Mouse (Mus musculus): ENCODE results near the gene Upk1b. TPM values are rescaled to one million over a fixed set of nuclear protein-coding genes. Genes with fewer than 3 reads are reported as not detected.

The Upk1b gene
- polyA plus RNA-seq, 1 experiment from 2014 or later: 127 TPM

DNA sequence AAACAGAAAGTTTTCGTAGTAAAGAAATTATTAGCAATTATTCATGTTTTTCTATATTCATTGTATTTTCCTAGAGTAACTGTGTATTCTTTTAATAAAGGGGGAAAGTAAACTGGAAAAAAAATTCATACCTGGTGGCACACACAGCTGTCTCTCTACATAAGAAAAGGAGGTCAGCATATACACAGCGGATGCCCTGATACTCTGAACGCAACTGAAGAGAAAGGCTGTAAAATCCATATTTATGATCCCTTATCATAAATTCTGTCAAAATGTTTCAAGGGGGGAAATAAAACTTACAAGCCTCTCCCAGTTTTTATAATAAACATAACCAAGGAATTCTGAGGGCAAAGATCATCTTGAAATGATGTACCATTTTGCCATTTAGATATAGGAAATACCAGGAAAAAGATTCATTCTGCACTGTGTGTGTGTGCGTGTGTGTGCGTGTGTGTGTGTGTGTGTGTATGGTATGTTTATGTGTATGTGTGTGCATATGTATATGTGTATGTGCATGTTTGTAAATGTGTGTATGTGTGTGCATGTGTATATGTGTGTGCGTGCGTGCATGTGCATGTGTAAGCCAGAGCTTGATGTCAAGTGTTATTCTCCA, 19.1 kb downstream of the Upk1b start:
- H3K9me3 ChIP-seq: no peaks in the 10 kb centered on the region
- no peak for ATAC-seq (ENCODE audit: insufficient number of reproducible peaks, low FRiP score, low TSS enrichment, low read depth)
- H3K27ac ChIP-seq: no peak overlapping the region
- 92% methylated on average over 7 of the region's 7 CpGs for WGBS
- H3K36me3 ChIP-seq: no peaks in the 10 kb centered on the region
- H3K4me3 ChIP-seq: no peak overlapping the region
- no peaks in the 10 kb centered on the region for H3K27me3 ChIP-seq
- no peak overlapping the region for H3K9ac ChIP-seq
- H3K4me1 ChIP-seq: no peaks in the 10 kb centered on the region
- H3K4me2 ChIP-seq: no peak overlapping the region

DNA sequence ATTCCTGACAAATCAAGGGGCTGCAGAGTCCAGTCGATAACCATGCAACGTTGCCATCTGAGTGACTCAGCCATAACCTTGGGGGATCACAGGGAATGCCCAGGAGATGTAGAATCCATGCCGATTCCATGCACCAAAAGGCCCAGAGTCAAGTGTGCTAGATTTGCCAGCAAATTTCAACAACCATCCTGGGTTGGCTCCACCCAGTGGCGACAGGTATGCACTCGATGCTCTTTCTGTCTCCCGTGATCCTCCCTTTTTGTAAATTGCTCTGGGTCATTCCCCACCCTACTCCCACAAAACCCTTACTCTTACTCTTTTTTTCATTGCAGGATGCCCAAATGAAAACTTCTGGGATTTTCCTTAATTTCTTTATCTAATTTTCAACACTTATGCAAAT, 23.8 kb downstream of the Upk1b start:
- H3K9ac ChIP-seq: no peak overlapping the region
- H3K9me3 ChIP-seq: no peaks in the 10 kb centered on the region
- no peak overlapping the region for H3K27ac ChIP-seq
- H3K4me1 ChIP-seq: peaks cover 12% of the 10 kb centered on the region
- no peaks in the 10 kb centered on the region for H3K27me3 ChIP-seq
- 55% methylated on average over 6 of the region's 6 CpGs for WGBS
- no peak for ATAC-seq (ENCODE audit: insufficient number of reproducible peaks, low FRiP score, low TSS enrichment, low read depth)
- H3K4me2 ChIP-seq: no peak overlapping the region
- H3K36me3 ChIP-seq: no peaks in the 10 kb centered on the region
- no peak overlapping the region for H3K4me3 ChIP-seq

DNA sequence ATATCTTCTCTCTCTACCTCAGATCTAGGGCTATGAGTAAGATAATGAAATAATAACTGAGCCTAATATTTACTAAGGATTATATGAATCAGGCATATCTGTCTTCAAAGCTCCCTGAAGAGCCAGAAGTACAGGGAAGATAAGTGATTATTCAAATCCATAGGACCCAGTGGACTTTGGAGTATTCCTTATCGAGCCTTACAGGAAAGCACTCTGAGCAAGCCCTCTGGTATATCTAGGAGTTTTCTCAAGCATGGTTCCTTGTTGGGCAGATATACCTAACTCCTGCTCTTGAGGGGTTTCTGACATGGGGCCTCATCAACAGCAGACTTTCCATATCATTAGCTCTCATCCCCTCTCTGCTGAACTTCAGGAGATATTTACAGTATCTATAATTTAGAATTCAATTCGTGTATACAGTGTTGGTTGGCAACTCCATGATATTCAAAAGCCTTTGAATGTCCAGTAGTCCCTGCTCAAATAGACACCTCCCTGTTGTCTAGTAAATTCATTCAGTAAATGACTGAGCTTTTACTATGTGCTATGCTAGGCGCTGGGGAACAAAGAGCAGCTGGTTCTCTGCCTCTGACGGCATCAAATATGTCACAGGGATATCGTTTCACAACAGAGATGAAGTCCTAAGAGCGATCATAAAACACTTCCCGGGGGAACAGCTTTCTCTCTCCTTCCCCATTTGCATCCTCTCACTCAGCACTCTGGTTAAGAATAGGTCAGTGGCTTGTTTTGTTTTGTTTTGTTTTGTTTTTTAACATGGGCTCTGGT, 25.0 kb downstream of the Upk1b start:
- Histone ChIP-seq H3K27me3 (no peaks in the 10 kb centered on the region), H3K36me3 (no peaks in the 10 kb centered on the region), H3K27ac (no peak overlapping the region), H3K4me1 (peaks cover 12% of the 10 kb centered on the region), H3K4me3 (no peak overlapping the region), H3K4me2 (no peak overlapping the region), H3K9ac (no peak overlapping the region), H3K9me3 (no peaks in the 10 kb centered on the region)
- WGBS: 44% methylated on average over 7 of the region's 7 CpGs
- ATAC-seq (ENCODE audit: insufficient number of reproducible peaks, low FRiP score, low TSS enrichment, low read depth): no peak

DNA sequence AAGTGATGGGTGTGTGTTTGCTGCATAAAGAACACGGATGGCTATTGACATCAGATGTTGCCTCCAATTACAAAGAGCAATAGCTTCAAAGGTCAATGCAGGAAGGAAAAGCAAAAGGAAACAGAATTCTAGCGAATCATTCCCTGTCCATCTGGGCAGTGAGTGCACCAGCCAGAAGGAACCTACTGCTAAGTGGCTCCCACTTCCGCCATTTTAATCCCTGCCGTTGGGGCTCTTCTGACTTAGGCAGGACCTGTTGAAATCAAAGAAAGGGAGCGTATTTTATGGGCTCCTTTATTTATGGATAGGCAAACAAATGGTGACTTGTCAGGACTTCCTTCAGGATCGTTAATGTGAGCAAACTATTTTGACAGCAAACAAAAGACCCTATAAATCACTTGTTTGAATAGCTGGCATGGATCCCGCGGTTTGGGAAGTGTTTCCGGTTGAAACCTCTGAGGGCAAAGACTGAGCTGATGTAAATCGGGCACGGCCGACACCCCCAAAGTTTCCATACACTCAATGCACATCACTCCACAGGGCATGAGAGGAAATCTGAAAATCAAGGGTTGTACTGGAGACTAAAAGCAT, 27.1 kb downstream of the Upk1b start:
- Histone ChIP-seq H3K4me3 (no peak overlapping the region), H3K4me1 (peaks cover 12% of the 10 kb centered on the region), H3K27me3 (no peaks in the 10 kb centered on the region), H3K27ac (no peak overlapping the region), H3K9ac (no peak overlapping the region), H3K4me2 (0 out of 2 replicates have a peak overlapping the region, but pooled peaks have one; percentile 0), H3K36me3 (peaks cover 12% of the 10 kb centered on the region), H3K9me3 (no peaks in the 10 kb centered on the region)
- ATAC-seq (ENCODE audit: insufficient number of reproducible peaks, low FRiP score, low TSS enrichment, low read depth): no peak
- 27% methylated on average over 12 of the region's 12 CpGs for WGBS

DNA sequence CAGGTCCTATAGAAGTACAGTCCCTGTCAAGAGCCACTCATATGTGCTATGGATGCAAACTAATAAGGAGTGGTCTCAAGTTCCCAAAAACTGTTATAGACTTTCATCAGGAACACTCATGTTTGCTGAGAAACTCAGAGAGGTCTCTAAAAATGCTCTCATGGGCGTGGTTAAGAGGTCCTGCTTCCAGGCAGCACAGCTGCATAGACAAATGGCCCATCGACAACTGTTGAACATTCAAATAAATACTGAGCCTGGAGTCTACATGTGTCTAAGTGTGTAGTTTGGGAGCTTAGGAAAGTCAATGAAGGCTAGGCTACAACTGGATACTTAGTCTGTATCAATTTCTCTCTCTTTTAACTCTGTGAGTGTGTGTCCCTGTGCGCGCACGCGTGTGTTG, 29.0 kb downstream of the Upk1b start:
- H3K4me3 ChIP-seq: no peak overlapping the region
- no peak overlapping the region for H3K4me2 ChIP-seq
- peaks cover 12% of the 10 kb centered on the region for H3K4me1 ChIP-seq
- H3K27ac ChIP-seq: no peak overlapping the region
- 92% methylated on average over 6 of the region's 6 CpGs for WGBS
- ATAC-seq (ENCODE audit: insufficient number of reproducible peaks, low FRiP score, low TSS enrichment, low read depth): no peak
- H3K9ac ChIP-seq: no peak overlapping the region
- peaks cover 24% of the 10 kb centered on the region for H3K36me3 ChIP-seq
- no peaks in the 10 kb centered on the region for H3K9me3 ChIP-seq
- no peaks in the 10 kb centered on the region for H3K27me3 ChIP-seq

DNA sequence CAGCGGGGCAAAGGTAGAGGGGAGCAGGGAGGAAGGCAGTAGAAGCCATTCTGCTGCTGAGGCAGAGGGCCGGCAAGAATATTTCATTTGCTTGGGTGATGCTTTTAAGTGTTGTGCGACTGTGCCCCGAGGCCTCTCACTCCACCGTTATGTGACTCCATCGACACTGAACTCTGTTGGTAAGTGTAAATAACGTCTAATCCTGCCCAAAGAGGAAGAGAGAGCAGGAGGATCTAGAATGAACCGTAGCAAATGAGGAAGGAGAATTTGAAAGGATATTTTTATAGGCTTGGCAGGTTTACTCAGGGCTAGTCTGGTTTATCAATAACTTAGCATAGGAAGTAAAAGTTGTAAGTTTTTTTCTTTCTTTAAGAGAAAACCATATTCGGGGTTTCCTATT, 30.6 kb downstream of the Upk1b start:
- Histone ChIP-seq H3K4me1 (peaks cover 12% of the 10 kb centered on the region), H3K9ac (no peak overlapping the region), H3K36me3 (peaks cover 30% of the 10 kb centered on the region), H3K4me2 (no peak overlapping the region), H3K9me3 (no peaks in the 10 kb centered on the region), H3K27ac (no peak overlapping the region), H3K27me3 (no peaks in the 10 kb centered on the region), H3K4me3 (no peak overlapping the region)
- ATAC-seq (ENCODE audit: insufficient number of reproducible peaks, low FRiP score, low TSS enrichment, low read depth): no peak
- WGBS: 70% methylated on average over 9 of the region's 9 CpGs

DNA sequence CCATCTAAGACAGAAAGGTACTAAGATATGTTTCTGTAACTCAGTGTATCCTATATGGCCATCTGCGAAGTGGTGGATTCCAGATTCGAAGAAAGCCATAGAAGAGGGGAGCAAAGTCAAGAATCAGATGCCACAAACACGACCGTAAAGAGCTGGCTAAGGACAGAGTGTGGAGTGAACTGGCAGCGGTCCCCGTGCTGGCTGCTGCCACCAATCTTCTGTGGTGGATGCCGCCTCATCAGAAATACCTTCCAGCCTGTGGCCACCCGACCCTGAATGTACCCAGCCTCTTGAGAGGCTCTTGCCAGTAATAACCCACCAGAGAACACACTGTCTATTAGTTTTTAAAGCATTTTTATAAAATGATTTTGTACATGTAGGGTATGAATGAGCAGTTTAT, 31.7 kb downstream of the Upk1b start:
- Histone ChIP-seq H3K9me3 (no peaks in the 10 kb centered on the region), H3K9ac (no peak overlapping the region), H3K27me3 (no peaks in the 10 kb centered on the region), H3K27ac (no peak overlapping the region), H3K4me1 (peaks cover 12% of the 10 kb centered on the region), H3K4me2 (no peak overlapping the region), H3K36me3 (peaks cover 32% of the 10 kb centered on the region), H3K4me3 (no peak overlapping the region)
- 89% methylated on average over 8 of the region's 8 CpGs for WGBS
- ATAC-seq (ENCODE audit: insufficient number of reproducible peaks, low FRiP score, low TSS enrichment, low read depth): no peak

DNA sequence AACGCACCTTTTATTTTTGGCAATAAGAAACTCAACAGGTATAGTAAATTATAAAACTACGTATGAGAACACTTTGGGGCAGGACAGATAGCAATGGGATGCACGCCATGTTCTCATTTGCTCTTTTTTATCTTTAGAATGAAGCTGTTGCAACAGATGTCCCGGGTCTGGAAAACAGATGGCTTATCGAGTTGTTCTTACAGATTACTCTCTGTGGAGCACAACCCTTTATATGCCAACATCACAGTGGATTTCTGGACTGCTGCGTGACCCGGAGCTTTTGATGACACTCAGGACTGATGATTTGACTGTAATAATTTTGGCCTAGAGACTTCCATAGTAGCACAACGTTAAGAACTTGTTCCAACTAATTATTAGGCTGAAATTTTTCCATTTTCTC, 32.4 kb downstream of the Upk1b start:
- no peak overlapping the region for H3K4me3 ChIP-seq

DNA sequence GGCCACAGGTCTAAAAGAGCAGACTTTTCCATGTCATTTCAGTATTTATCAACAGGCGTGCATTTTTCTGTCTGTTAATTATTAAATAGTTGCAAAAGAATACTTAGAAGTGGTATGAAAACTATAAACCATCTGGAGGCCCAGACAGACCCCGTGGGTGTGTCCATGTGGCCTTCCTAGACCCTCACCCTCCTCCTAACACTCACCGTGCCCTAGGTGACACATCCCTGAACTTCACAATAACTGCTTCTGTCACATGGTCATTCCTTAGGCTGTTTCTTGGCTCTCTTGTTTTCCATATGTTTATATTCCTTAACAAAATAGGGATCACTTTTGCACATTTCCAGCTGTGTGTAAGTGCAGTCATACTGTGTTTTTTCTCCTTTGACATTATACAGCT, 33.5 kb downstream of the Upk1b start:
- H3K4me3 ChIP-seq: no peak overlapping the region
- no peak for ATAC-seq (ENCODE audit: insufficient number of reproducible peaks, low FRiP score, low TSS enrichment, low read depth)
- no peaks in the 10 kb centered on the region for H3K27me3 ChIP-seq
- H3K9ac ChIP-seq: no peak overlapping the region
- WGBS: 69% methylated on average over 3 of the region's 3 CpGs
- H3K4me2 ChIP-seq: no peak overlapping the region
- no peaks in the 10 kb centered on the region for H3K4me1 ChIP-seq
- peaks cover 44% of the 10 kb centered on the region for H3K36me3 ChIP-seq
- no peak overlapping the region for H3K27ac ChIP-seq
- H3K9me3 ChIP-seq: no peaks in the 10 kb centered on the region

More for the DNA sequence above, 32.4 kb downstream of the Upk1b start:
- no peak overlapping the region for H3K27ac ChIP-seq
- no peak for ATAC-seq (ENCODE audit: insufficient number of reproducible peaks, low FRiP score, low TSS enrichment, low read depth)
- no peaks in the 10 kb centered on the region for H3K9me3 ChIP-seq
- H3K4me2 ChIP-seq: no peak overlapping the region
- peaks cover 9% of the 10 kb centered on the region for H3K4me1 ChIP-seq
- H3K9ac ChIP-seq: no peak overlapping the region
- no peaks in the 10 kb centered on the region for H3K27me3 ChIP-seq
- H3K36me3 ChIP-seq: peaks cover 36% of the 10 kb centered on the region
- WGBS: 75% methylated on average over 8 of the region's 8 CpGs

DNA sequence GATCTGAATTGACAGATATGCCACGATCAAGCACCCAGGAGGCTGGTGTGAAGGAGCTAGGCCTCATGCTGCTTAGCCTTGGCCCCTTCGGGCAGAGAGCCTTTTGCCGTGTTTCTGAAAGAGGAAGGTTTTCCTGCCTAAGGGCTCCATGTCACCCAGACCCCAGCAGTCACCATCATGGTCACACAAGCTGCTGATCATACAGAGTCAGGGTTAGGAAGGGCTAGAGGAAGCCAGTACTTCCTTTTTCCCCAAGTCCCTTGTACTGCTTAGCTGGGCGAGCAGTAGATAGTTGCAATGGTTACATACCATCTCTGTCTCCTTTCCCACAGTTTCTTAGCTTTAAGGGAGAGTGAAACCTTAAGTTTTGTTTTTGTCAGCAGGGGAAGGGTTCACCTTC, 36.6 kb downstream of the Upk1b start:
- no peak for ATAC-seq (ENCODE audit: insufficient number of reproducible peaks, low FRiP score, low TSS enrichment, low read depth)
- no peak overlapping the region for H3K27ac ChIP-seq
- H3K4me1 ChIP-seq: no peaks in the 10 kb centered on the region
- H3K36me3 ChIP-seq: peaks cover 51% of the 10 kb centered on the region
- H3K4me2 ChIP-seq: no peak overlapping the region
- WGBS: 80% methylated on average over 4 of the region's 4 CpGs
- H3K9me3 ChIP-seq: no peaks in the 10 kb centered on the region
- H3K4me3 ChIP-seq: no peak overlapping the region
- H3K9ac ChIP-seq: no peak overlapping the region
- H3K27me3 ChIP-seq: no peaks in the 10 kb centered on the region

DNA sequence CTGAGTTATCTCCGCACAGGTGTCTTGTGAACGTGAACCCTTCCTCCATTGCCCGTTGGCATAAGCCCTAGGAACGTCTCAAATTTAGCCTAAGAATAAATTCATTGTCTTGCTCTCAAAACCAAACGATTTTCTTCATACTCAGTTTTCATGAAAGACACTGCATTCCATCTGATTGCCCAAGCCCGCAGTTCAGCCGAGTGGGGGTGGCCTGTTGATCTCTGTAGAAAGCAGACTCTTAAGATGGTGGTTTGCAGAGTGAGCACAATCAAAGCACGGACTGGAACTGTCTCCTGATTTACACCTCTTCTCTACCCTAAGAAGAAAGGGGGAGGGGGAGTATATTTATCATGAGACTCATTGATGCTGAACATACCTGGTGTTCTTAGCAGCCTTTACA, 37.7 kb downstream of the Upk1b start:
- H3K4me3 ChIP-seq: no peak overlapping the region
- no peak overlapping the region for H3K27ac ChIP-seq
- H3K9me3 ChIP-seq: no peaks in the 10 kb centered on the region
- no peaks in the 10 kb centered on the region for H3K27me3 ChIP-seq
- 86% methylated on average over 8 of the region's 8 CpGs for WGBS
- no peak overlapping the region for H3K9ac ChIP-seq
- H3K36me3 ChIP-seq: peaks cover 52% of the 10 kb centered on the region
- H3K4me1 ChIP-seq: no peaks in the 10 kb centered on the region
- H3K4me2 ChIP-seq: no peak overlapping the region
- no peak for ATAC-seq (ENCODE audit: insufficient number of reproducible peaks, low FRiP score, low TSS enrichment, low read depth)

DNA sequence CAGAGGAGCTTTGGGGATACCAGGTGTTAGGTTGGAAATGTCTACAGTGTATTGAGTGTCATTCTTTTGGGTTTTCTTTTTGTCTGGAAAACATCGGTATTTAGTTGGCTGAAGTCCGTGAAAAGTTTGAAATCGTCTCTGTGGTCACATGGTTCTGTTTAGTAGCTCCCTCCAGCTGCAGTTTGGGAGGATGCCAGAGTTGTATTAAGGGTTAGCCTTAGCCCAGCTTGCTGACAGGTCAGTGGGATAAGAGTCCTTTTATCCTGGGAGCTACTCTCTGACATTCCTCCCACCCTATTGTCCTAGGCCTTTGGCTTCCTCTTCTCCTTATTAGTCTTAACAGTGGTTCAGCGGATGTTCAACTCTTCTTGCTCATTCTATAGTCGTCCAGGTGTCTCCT, 38.2 kb downstream of the Upk1b start:
- H3K9me3 ChIP-seq: no peaks in the 10 kb centered on the region
- no peak overlapping the region for H3K27ac ChIP-seq
- H3K4me2 ChIP-seq: no peak overlapping the region
- H3K4me3 ChIP-seq: no peak overlapping the region
- no peaks in the 10 kb centered on the region for H3K4me1 ChIP-seq
- H3K27me3 ChIP-seq: no peaks in the 10 kb centered on the region
- 60% methylated on average over 5 of the region's 5 CpGs for WGBS
- peaks cover 47% of the 10 kb centered on the region for H3K36me3 ChIP-seq
- no peak overlapping the region for H3K9ac ChIP-seq
- no peak for ATAC-seq (ENCODE audit: insufficient number of reproducible peaks, low FRiP score, low TSS enrichment, low read depth)
